Mouse (Mus musculus) embryonic stem cell, embryonic (primary cell): Measurements from ENCODE around the gene Mast4.

ENCODE experiments used
- CTCF ChIA-PET, 4 experiments: fragments of 300-600 bp in 2 of 4; fragments of 350-600 bp in 2 of 4; sonication (Branson Sonifier 250); formaldehyde crosslinking; loops; one replicate each; lab custom pipeline; 2022; ENCODE audit warnings: inconsistent platforms in 2 of 4; lab: Charles Lee
- POLR2A ChIA-PET, 4 experiments: fragments of 300-600 bp in 2 of 4; fragments of 350-600 bp in 2 of 4; sonication (Branson Sonifier 250); formaldehyde crosslinking; loops; one replicate each; lab custom pipeline; 2022; ENCODE audit warnings: antibody characterized with exemption in 4 of 4, inconsistent platforms in 1 of 4; lab: Charles Lee

The Mast4 gene

DNA sequence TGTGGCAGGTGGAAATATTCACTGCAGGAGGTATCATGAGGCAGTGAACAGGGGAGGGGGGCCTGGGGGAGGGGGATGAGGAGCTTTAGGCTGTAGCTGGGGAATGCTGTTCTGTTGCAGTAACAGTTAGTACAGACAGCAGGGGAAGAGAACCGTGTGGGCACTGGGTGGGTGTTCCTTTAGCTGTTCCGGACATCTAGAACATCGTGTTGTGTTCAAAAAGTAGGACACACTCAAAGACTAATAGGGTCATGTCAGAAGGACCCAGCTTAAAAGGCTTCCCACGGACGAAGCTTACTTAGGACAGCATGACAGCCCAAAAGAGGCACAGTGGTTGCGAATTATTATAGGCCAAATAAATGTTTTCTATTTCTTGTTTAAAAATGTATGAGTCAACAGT, 393.8 kb downstream of the Mast4 start:
- ChIA-PET CTCF (no interaction called here), POLR2A (no interaction called here)

- CTCF ChIA-PET, result interaction anchor here in 1 of 4 experiments (0.6 kb wide), 1 partner anchor 26 kb away, joined by 3 read pairs; no protein-coding TSS in a partner anchor
- POLR2A ChIA-PET, result interaction anchor here in 1 of 4 experiments (1.1 kb wide), 1 partner anchor 20 kb away, joined by 3 read pairs; no protein-coding TSS in a partner anchor
Observed at GRCm38 (mm10) chr13:102936233-102936632, 398.1 kb downstream of the Mast4 start.

DNA sequence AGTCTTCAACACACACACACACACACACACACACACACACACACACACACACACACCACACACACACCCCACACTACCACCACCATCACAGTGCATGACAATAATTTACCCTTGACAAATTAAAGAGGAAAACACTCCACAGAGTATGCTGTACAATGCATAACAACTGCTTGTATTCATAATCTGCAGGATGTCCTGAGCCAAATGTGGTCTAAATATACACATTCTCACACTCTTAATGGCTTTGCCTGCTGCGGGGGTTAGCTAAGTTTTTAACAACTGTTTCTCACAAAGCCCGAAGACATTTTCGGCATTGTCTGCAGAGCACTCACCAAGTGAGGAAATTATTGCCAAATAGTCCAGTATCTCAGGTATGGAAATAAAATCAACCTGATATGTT, 398.5 kb downstream of the Mast4 start:
- POLR2A ChIA-PET, result interaction anchor here in 1 of 4 experiments (1.1 kb wide), 1 partner anchor 20 kb away, joined by 3 read pairs; no protein-coding TSS in a partner anchor
- CTCF ChIA-PET, result interaction anchor here in 1 of 4 experiments (0.7 kb wide), 2 partner anchors 52 to 1242 kb away, joined by 5 to 7 read pairs; no protein-coding TSS in a partner anchor

DNA sequence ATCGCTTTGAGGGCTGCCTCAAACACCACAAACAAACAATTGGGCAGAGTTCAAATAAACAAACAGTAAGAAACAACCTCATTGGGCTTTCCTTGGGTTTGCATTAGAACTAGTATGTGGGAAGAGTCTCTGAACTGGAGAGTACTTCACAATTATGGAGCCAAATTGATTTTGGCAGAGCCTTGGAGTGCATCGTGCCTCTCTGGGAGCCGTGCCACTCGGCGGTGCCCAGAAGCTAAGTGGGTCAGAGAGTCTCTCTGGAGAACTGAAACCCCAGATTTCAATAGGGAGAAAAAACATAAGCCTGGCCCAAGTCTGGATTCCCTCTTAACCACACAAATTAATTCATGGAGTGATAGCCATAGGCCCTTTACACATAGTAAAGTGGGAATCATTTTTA, 400.6 kb downstream of the Mast4 start:
- ChIA-PET POLR2A (no interaction called here), CTCF (no interaction called here)

DNA sequence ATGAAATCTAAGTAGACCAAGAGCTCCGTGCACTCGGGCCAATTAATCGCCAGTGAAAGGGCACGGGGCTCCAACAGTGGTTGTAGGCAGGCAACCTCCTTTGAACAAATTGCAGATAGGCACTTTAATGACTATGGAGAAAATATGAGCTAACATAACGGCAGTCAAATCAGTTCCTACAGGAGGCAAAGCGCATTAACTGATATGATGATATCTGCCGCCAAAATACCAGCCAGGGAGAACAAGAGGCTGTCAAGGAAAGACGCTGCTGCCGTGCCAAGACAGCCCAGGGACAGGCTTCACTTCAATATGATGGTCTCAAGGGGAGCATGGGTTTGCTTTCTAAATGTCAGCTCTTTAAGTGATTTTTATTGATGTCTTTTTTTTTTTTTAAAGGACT, 401.9 kb downstream of the Mast4 start:
- CTCF ChIA-PET, result interaction anchor here in 1 of 4 experiments (0.5 kb wide), 1 partner anchor 258 kb away, joined by 3 read pairs; no protein-coding TSS in a partner anchor
- POLR2A ChIA-PET, result interaction anchor here in 1 of 4 experiments (1.0 kb wide), 1 partner anchor 60 kb away, joined by 3 read pairs; no protein-coding TSS in a partner anchor

GRCm38 (mm10) chr13:102931951-102932350, 402.3 kb downstream of the Mast4 start:
- POLR2A ChIA-PET, result interaction anchor here in 1 of 4 experiments (0.6 to 1.0 kb wide), 2 partner anchors 61 to 990 kb away, joined by 3 read pairs; no protein-coding TSS in a partner anchor
- CTCF ChIA-PET, result no interaction called here

GRCm38 (mm10) chr13:102925844-102926598, 408.3 kb downstream of the Mast4 start:
- ChIA-PET POLR2A (no interaction called here), CTCF (interaction anchor here in 1 of 4 experiments (0.6 to 1.0 kb wide), 2 partner anchors 10 to 83 kb away, joined by 3 read pairs; no protein-coding TSS in a partner anchor)

DNA sequence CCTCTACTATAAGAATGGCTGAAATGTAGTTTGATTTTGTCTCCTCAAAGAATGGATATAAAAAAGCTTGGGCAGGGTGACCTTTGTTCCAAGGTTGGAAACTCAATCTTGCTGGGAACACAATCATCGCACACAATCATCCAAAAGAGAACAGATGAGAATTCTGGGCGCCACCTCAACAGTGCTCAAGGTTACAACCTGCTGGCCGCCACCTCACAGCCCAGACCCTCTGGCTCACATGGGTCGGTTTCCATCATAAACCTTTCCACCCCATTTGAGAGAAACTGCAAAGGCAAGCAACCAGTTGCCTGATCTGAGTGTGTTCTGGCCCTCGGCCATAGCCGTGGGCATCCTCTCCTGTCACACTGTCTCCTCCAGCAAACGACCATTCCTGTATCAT, 414.6 kb downstream of the Mast4 start:
- ChIA-PET POLR2A (no interaction called here), CTCF (no interaction called here)

- ChIA-PET CTCF (no interaction called here), POLR2A (no interaction called here)
Observed at GRCm38 (mm10) chr13:102918616-102919015, 415.7 kb downstream of the Mast4 start.

- ChIA-PET POLR2A (interaction anchor here in 1 of 4 experiments (0.6 to 2.6 kb wide), 3 partner anchors 9 to 215 kb away, joined by 3 to 10 read pairs (median 3); no protein-coding TSS in a partner anchor), CTCF (interaction anchor here in 1 of 4 experiments (1.2 kb wide), 1 partner anchor 9 kb away, joined by 3 read pairs; no protein-coding TSS in a partner anchor)
Observed at GRCm38 (mm10) chr13:102915341-102915740, 419.0 kb downstream of the Mast4 start.

DNA sequence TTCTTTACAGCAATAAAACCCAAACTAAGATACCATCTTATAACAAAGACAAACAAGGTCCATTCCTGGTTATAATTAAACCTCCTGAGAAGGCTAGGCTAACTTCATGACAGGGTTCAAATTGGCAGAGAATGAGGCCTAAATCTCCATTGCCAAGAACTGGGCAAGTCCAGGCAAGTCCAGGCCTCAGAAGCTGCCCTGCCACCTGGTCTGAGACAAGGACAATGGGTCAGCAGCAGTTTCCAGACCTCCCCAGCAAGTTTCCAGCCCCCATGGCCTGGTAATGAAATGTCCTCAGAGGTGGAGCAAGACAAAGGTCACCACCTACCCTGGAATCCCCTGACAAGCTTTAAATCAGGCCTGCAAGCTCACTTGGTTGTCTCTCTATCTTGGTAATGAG, 419.5 kb downstream of the Mast4 start:
- ChIA-PET POLR2A (interaction anchor here in 1 of 4 experiments (1.1 to 2.6 kb wide), 2 partner anchors 9 to 17 kb away, joined by 3 to 10 read pairs; no protein-coding TSS in a partner anchor), CTCF (no interaction called here)

DNA sequence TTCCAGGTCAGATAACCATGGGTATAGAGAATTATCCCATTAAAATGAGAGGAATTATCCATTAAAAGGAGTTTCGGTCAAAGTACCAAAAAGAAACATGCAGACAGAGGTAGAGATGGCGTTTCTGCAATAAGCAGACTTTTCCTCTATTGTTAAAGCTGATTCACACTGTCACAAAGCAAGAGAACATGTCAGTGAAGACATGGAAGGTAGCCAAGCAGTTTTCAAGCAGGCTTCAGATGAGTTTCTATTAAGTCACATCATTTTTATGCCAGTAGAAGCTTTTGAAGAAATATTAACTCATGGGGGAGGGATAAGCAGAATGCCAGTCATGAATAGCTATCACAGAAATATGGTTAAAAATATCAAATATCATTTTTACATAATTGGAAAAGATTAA, 420.4 kb downstream of the Mast4 start:
- ChIA-PET POLR2A (interaction anchor here in 1 of 4 experiments (1.2 to 1.3 kb wide), 2 partner anchors 16 to 19 kb away, joined by 4 to 5 read pairs; no protein-coding TSS in a partner anchor), CTCF (no interaction called here)

GRCm38 (mm10) chr13:102912867-102913266, 421.4 kb downstream of the Mast4 start:
- ChIA-PET CTCF (no interaction called here), POLR2A (interaction anchor here in 2 of 4 experiments (0.9 to 1.3 kb wide), 5 partner anchors 10 to 33 kb away, joined by 3 to 5 read pairs (median 4); no protein-coding TSS in a partner anchor)

DNA sequence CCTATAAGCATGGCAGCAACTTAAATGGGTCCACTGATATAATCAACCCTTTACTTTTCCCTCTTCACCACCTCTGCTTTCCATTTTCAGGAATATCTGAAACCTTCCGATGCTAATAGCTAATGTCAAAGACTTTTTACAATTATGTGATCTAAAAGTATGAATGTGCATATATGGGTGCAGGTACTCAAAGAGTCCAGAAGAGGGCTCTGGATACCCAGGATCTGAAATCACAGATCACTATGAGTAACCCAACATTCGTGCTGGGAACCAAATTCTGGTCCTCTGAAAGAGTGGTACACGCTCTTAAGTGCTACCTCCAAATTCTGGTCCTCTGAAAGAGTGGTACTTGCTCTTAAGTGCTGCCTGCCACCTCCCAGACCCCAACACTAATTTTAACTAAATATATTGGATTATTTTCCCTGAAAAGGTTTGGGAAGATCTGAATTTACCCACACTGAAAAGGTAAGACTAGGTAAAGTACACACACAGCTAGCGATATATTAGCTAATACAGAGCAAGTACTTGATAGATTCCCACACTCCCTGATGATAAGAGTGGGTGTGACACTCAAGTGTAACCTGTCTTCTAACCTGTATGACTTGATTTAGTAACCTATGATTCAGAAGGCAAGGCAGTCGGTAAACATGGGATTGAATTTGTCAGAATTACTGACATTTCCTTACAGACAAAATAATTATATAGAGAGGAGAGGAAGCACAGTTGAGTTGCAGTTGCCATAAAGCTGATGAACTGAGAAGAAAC, 424.5 kb downstream of the Mast4 start:
- ChIA-PET CTCF (interaction anchor here in 1 of 4 experiments (0.5 kb wide), 1 partner anchor 57 kb away, joined by 3 read pairs; no protein-coding TSS in a partner anchor), POLR2A (no interaction called here)

DNA sequence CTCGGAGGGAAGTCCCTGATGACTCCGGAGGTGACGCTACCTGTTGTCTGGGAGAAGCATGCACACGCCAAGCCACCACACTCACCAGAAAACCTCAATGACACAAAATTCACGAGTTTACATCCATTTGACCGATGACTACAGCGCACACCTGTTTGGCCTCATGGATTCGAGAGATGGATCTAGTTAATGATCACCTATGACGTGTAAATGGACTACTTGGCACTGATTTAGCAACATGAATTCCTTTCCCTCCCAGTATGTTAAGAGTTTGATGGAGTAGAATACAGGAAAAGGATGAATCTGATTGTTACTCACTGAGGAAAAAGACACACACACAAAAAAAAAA, 427.7 kb downstream of the Mast4 start:
- ChIA-PET CTCF (interaction anchor here in 3 of 4 experiments (0.9 to 1.5 kb wide), 5 partner anchors 9 to 162 kb away, joined by 3 to 4 read pairs (median 3); no protein-coding TSS in a partner anchor), POLR2A (interaction anchor here (1.2 to 2.8 kb wide), 12 partner anchors 9 to 172 kb away, joined by 3 to 35 read pairs (median 4); no protein-coding TSS in a partner anchor)

GRCm38 (mm10) chr13:102906004-102906660, 428.2 kb downstream of the Mast4 start:
- ChIA-PET CTCF (interaction anchor here in 3 of 4 experiments (0.9 to 1.5 kb wide), 5 partner anchors 10 to 161 kb away, joined by 3 to 4 read pairs (median 3); no protein-coding TSS in a partner anchor), POLR2A (interaction anchor here (0.6 to 2.8 kb wide), 18 partner anchors 8 to 397 kb away, joined by 3 to 35 read pairs (median 4); partner anchors contain the start of gene Cd180 (in 1 of the 4))

DNA sequence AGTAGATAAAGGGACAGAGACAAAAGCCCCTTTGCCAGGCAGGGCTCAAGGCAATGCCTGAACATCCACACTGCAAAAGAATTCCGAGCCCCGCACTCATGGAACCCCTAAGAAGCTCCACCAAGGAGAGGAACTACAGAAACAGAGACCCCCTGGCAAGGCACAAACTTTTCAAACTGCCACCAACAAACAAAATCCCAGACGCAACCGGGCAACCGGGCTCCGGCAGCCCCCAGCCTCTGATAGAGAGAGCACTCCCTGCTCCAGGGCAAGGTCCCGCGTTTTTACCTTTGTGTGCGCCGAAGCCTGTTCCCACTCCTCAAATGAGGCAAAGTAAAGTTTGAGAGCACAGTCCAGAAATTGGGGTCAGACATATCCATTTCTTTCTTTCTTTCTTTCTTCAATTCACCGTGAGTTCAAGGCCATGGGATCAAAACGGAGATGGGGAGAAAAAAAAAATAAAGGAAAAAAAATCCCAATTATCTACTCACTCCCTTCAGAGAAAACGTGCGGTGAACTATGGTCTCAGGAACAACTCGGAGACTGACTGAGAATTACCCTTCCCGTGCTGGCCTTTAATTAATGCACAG, 428.8 kb downstream of the Mast4 start:
- ChIA-PET POLR2A (interaction anchor here (0.6 to 2.8 kb wide), 18 partner anchors 7 to 398 kb away, joined by 3 to 35 read pairs (median 4); partner anchors contain the start of gene Cd180 (in 1 of the 4)), CTCF (interaction anchor here in 2 of 4 experiments (0.9 to 1.5 kb wide), 4 partner anchors 9 to 161 kb away, joined by 3 to 4 read pairs (median 4); no protein-coding TSS in a partner anchor)
